Mouse (Mus musculus) ES-CJ7 (cell line): Measurements from ENCODE around the gene Nf2.
A peak's percentile ranks its signal among the peaks of the same experiment; 100 is the strongest.

Experiments
- DNase-seq: peaks from one replicate; pipeline ENCODE4 v3.0.0; 2011; ENCODE audit warnings: low read depth, low spot score

Gene Nf2

GRCm38 (mm10) chr11:4793006-4793405 is 56.3 kb downstream of the Nf2 start:
- DNase-seq = no peak

- DNase-seq = no peak
Observed at GRCm38 (mm10) chr11:4791549-4791948, 57.8 kb downstream of the Nf2 start.

- DNase-seq = no peak
Observed at GRCm38 (mm10) chr11:4789691-4790090, 59.6 kb downstream of the Nf2 start.

- DNase-seq = no peak
Observed at GRCm38 (mm10) chr11:4784629-4785142, 64.7 kb downstream of the Nf2 start.

GRCm38 (mm10) chr11:4783116-4783515 is 66.2 kb downstream of the Nf2 start:
- no peak for DNase-seq

GRCm38 (mm10) chr11:4780927-4781326 is 68.4 kb downstream of the Nf2 start:
- DNase-seq = no peak

- DNase-seq = peak; percentile 61
Observed at GRCm38 (mm10) chr11:4772925-4773324, 76.4 kb downstream of the Nf2 start.

GRCm38 (mm10) chr11:4771756-4772155 is 77.6 kb downstream of the Nf2 start:
- DNase-seq = no peak

- DNase-seq = no peak
Observed at GRCm38 (mm10) chr11:4769881-4770280, 79.5 kb downstream of the Nf2 start.

- DNase-seq = no peak
Observed at GRCm38 (mm10) chr11:4769293-4769692, 80.0 kb downstream of the Nf2 start.

GRCm38 (mm10) chr11:4768399-4768798 is 80.9 kb downstream of the Nf2 start:
- DNase-seq = no peak

- no peak for DNase-seq
Observed at GRCm38 (mm10) chr11:4764476-4764875, 84.9 kb downstream of the Nf2 start.

GRCm38 (mm10) chr11:4763631-4764030 is 85.7 kb downstream of the Nf2 start:
- DNase-seq = peak; percentile 65

- no peak for DNase-seq
Observed at GRCm38 (mm10) chr11:4762511-4762910, 86.8 kb downstream of the Nf2 start.

GRCm38 (mm10) chr11:4761991-4762390 is 87.3 kb downstream of the Nf2 start:
- peak; percentile 41 for DNase-seq

GRCm38 (mm10) chr11:4760438-4760837 is 88.9 kb downstream of the Nf2 start:
- DNase-seq = no peak

- DNase-seq = no peak
Observed at GRCm38 (mm10) chr11:4757789-4758158, 91.6 kb downstream of the Nf2 start.

GRCm38 (mm10) chr11:4756984-4757788 is 92.2 kb downstream of the Nf2 start:
- DNase-seq = peak; percentile 50

GRCm38 (mm10) chr11:4756460-4756859 is 92.9 kb downstream of the Nf2 start:
- no peak for DNase-seq

GRCm38 (mm10) chr11:4754867-4755266 is 94.5 kb downstream of the Nf2 start:
- DNase-seq = no peak

- peak; percentile 62 for DNase-seq
Observed at GRCm38 (mm10) chr11:4754036-4754435, 95.3 kb downstream of the Nf2 start.

GRCm38 (mm10) chr11:4752836-4753235 is 96.5 kb downstream of the Nf2 start:
- no peak for DNase-seq

GRCm38 (mm10) chr11:4750263-4750662 is 99.1 kb downstream of the Nf2 start:
- peak; percentile 77 for DNase-seq
